Mouse (Mus musculus): Measurements from ENCODE around the gene Celf5. TPM values are rescaled to one million over a fixed set of nuclear protein-coding genes. Genes with fewer than 3 reads are reported as not detected.

The Celf5 gene
- polyA plus RNA-seq, 1 experiment from 2014 or later, result 2.1 TPM

DNA sequence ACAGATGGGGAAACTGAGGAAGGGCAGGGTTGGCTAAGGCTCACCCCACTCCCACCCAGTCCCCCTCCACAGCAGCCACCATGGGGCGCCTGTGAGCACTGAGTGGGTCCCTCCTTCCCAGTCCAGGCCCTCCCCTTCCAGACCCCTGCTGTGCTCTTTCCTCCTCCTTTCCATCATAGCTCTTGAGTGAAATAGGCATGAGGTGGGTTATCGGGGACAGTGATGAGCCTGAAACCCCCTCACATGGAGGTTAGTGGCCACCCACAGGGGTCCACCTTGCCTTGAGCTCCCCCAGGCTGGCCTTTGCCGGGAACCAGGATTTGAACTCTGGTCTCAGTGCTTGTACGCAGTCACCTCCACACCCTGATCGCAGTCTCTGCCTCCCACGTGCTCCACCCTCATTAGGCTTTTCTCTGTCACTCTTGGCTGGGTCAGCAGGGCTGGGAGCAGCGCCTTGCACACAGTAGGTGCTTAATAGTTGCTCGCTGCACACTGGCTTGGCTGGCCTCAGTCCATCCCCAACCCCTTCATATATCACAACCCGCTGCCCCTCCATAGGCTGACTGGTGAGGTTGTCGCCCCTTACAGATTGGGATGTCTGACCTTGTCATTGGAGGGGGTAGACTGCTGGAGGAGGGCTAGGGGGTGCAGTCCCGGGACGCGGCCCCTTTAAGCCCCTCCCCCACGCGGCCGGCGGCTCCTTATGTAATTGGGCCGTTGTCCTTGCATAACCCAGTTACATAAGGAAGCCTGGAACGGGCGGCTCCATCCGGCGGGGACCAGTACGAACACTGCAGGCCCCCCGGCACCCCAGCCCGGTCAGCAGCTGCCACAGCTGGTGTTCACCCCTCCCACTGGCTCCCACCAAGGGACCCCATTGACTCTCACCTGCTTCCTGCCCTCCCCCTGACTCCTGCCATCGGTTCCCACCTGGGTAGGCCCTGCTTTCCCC, 68.9 kb downstream of the Celf5 start:
- Histone ChIP-seq H3K4me2 (peak overlapping the region; percentile 40), H3K4me1 (peaks cover 98% of the 10 kb centered on the region), H3K27me3 (peaks cover 2% of the 10 kb centered on the region; the same call in 1 of the 2 replicates), H3K9ac (peak overlapping the region; percentile 44; the same call in 1 of the 2 replicates), H3K27ac (peak overlapping the region; percentile 48; the same call in 1 of the 2 replicates), H3K9me3 (no peaks in the 10 kb centered on the region), H3K36me3 (peaks cover 36% of the 10 kb centered on the region), H3K4me3 (peak overlapping the region; percentile 14; the same call in 1 of the 2 replicates)
- WGBS, result 26% methylated on average over 26 of the region's 26 CpGs
- ATAC-seq (ENCODE audit: insufficient number of reproducible peaks, insufficient read depth, low FRiP score, low TSS enrichment, low read depth), result no peak

DNA sequence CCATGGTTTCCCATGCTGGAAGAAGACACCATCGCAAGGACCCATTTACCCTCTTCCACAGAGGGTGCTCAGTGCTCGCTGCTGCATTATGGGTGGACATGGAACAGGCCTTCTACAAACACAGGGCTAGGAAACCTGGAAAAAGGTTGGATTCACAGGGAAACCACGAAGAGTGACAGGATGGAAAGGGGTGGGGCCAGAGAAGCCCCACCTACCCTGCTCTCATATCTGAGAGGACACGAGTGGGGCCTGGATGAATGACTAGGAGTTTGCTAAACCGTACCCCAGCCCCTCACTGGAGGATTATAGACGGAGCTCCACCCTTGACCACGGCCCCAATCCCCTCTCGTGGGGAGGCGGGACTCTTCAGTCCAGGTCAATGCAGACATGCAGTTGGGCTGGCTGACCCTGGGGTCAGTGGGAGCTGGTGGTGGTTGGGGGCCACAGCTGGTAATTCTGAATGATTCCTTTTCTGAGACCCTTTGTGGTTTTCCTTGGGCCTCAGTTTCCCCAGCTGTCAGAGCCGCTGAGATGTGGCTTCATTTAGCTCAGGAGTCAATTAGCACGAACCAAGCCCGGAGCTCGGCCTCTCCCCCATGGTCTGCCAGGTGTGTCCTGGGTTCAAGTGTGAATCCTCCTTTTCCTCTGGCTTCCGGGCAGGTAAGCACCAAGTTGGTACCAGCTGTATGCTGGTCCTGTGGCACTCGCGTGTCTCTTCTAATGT, 69.8 kb downstream of the Celf5 start:
- H3K4me3 ChIP-seq, result no peak overlapping the region
- 0 out of 2 replicates have a peak overlapping the region, but pooled peaks have one; percentile 17 for H3K9ac ChIP-seq
- peaks cover 44% of the 10 kb centered on the region for H3K36me3 ChIP-seq
- no peak overlapping the region for H3K4me2 ChIP-seq
- H3K27ac ChIP-seq, result peak overlapping the region; percentile 66
- no peaks in the 10 kb centered on the region for H3K9me3 ChIP-seq
- 72% methylated on average over 16 of the region's 16 CpGs for WGBS
- no peak for ATAC-seq (ENCODE audit: insufficient number of reproducible peaks, insufficient read depth, low FRiP score, low TSS enrichment, low read depth)
- H3K27me3 ChIP-seq, result peaks cover 11% of the 10 kb centered on the region
- peaks cover 98% of the 10 kb centered on the region for H3K4me1 ChIP-seq

DNA sequence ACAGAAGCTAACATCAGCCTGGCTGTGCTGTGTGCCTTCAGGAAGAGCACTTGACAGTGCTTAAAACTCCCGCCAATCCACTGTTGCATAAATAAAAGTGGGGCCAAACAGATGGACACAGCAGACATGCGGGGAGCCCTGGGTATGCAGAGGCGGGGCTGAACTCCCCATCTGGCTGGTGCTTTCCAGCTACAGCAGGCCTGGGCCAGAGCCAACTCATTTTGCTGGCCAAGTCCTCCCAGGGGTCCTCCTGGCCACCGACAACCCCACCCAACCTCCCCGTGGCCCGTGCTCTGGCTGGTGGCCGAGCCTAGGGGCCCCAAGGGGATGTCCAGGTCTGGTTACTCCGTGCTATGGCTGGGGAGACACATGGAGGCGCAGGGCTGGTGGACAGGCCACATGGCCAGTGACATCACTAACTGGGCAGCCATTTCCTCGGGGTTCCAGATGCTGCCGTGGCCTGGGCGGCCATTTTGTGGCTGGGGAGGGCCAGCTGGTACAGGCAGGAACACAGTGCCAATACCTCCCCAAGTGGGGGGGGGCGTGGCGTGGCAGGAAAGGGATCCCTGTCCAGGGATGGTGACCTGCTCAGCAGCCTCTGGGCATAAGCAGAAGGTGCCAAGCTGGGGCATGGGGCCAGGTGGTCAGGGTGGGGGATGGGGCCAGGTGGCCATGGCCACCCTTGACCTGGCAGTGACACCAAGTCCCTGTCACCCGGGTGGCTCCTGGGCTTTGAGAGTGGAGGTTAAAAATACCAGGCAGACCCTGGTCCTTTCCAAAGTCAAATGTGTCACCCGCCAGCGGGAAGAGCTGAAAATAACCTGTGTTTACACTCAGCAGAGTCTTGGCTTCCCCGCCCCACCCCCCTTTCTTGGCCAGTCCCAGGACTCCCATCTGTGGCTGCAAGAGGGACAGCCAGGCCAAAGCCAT, 70.8 kb downstream of the Celf5 start:
- Histone ChIP-seq H3K9ac (peak overlapping the region; percentile 41; the same call in 1 of the 2 replicates), H3K27ac (peak overlapping the region; percentile 66), H3K4me2 (no peak overlapping the region; the same call in 1 of the 2 replicates), H3K9me3 (no peaks in the 10 kb centered on the region), H3K27me3 (peaks cover 18% of the 10 kb centered on the region), H3K4me3 (no peak overlapping the region), H3K4me1 (peaks cover 98% of the 10 kb centered on the region), H3K36me3 (peaks cover 52% of the 10 kb centered on the region)
- ATAC-seq (ENCODE audit: insufficient number of reproducible peaks, insufficient read depth, low FRiP score, low TSS enrichment, low read depth), result no peak
- WGBS, result 72% methylated on average over 18 of the region's 18 CpGs

DNA sequence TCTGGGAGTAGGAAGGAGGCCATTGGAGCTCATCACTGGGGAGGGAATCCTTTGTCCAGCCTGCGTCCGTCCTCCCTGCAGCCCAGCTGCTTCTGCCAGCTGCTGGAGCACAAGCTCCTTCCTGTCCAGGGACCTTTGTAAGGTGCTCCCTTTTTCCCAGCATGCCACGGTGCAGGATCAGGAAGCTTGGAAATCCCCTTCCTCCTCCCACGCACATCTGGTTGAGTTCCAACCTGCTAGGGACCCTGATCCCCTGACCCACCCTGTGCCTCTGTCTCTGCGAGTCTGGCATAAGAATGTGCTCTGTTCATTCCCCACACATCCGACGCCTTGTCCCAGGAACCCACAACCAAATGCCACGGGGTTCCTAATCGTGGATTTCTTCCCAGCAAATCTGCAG, 71.5 kb downstream of the Celf5 start:
- Histone ChIP-seq H3K27me3 (peaks cover 21% of the 10 kb centered on the region), H3K36me3 (peaks cover 59% of the 10 kb centered on the region), H3K4me3 (no peak overlapping the region), H3K9me3 (no peaks in the 10 kb centered on the region), H3K4me1 (peaks cover 98% of the 10 kb centered on the region), H3K9ac (no peak overlapping the region), H3K4me2 (no peak overlapping the region), H3K27ac (peak overlapping the region; percentile 66)
- WGBS, result 75% methylated on average over 9 of the region's 9 CpGs
- ATAC-seq (ENCODE audit: insufficient number of reproducible peaks, insufficient read depth, low FRiP score, low TSS enrichment, low read depth), result no peak

DNA sequence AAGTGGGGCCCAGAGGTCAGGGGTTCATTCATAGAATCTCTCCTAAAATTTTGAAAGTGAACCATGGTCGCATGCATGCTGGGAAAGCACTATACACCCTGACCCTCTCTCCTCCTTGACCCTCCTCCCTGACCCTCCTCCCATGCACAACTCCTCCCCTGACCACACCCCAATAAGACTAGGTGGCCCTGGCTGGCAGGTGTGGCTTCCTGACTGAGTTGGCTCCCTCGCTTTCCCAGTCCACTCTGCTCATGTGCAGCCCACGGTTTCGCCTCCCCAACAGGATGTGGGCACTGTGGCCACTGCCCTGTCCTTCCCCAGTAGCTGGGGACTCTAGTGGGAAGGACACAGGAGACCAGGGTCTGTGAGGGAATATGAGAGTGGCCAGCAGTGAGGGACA, 72.2 kb downstream of the Celf5 start:
- Histone ChIP-seq H3K4me3 (no peak overlapping the region), H3K27me3 (peaks cover 21% of the 10 kb centered on the region), H3K4me2 (no peak overlapping the region), H3K36me3 (peaks cover 60% of the 10 kb centered on the region), H3K9me3 (no peaks in the 10 kb centered on the region), H3K4me1 (peaks cover 93% of the 10 kb centered on the region), H3K27ac (0 out of 2 replicates have a peak overlapping the region, but pooled peaks have one; percentile 66), H3K9ac (no peak overlapping the region)
- no peak for ATAC-seq (ENCODE audit: insufficient number of reproducible peaks, insufficient read depth, low FRiP score, low TSS enrichment, low read depth)
- WGBS, result 65% methylated on average over 4 of the region's 4 CpGs

DNA sequence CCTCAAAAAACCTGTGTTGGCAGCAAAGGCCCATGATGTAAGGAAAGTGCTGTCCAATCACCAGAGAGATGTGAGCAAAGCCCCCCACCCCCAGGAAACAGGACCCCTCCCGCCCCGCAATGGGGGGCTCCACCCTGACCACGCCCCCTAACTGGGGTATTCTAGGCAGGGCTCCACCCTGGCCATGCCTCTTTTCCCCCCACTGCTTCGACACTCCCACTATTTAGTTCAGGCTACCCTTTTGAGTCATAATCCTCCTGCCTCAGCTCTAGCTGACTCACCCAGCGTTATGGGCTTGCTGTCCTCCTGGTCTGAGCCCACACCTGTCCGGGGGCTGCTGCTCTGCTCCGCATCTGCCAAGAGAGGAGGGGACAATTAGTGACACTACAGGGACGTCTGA, 73.2 kb downstream of the Celf5 start:
- Histone ChIP-seq H3K9ac (no peak overlapping the region), H3K27ac (peak overlapping the region; percentile 23; the same call in 1 of the 2 replicates), H3K4me3 (no peak overlapping the region), H3K4me2 (no peak overlapping the region), H3K27me3 (peaks cover 21% of the 10 kb centered on the region), H3K4me1 (peaks cover 87% of the 10 kb centered on the region), H3K36me3 (peaks cover 66% of the 10 kb centered on the region), H3K9me3 (no peaks in the 10 kb centered on the region)
- ATAC-seq (ENCODE audit: insufficient number of reproducible peaks, insufficient read depth, low FRiP score, low TSS enrichment, low read depth), result no peak
- WGBS, result 11% methylated on average over 8 of the region's 8 CpGs

Small RNA genes lying within 50 kb of the gene (microRNA-seq; reads per million reads assigned to microRNA genes)
- gene Gm25595, result not detected
- not detected for gene Mir1191b

Other genes with a start within 250 kb of the Celf5 start
- 11.8 and 12.0 TPM in 2 replicates for gene Zfr2, start 249.6 kb downstream of the Celf5 start, polyA plus RNA-seq (2015; fragmentation: Nextera tagmentation; extraction: Ambion mirVana)
- 7.0 and 7.4 TPM in 2 replicates for gene Matk, start 229.8 kb downstream of the Celf5 start, polyA plus RNA-seq (2015; fragmentation: Nextera tagmentation; extraction: Ambion mirVana)
- gene Mrpl54, start 215.8 kb downstream of the Celf5 start, polyA plus RNA-seq (2015; fragmentation: Nextera tagmentation; extraction: Ambion mirVana), result 197 and 202 TPM in 2 replicates
- gene Apba3, start 215.7 kb downstream of the Celf5 start, polyA plus RNA-seq (2015; fragmentation: Nextera tagmentation; extraction: Ambion mirVana), result 61.9 and 67.9 TPM in 2 replicates
- gene Tjp3, start 191.1 kb downstream of the Celf5 start, polyA plus RNA-seq (2015; fragmentation: Nextera tagmentation; extraction: Ambion mirVana), result 5.0 and 7.2 TPM in 2 replicates
- 56.0 and 57.6 TPM in 2 replicates for gene Pip5k1c, start 189.7 kb downstream of the Celf5 start, polyA plus RNA-seq (2015; fragmentation: Nextera tagmentation; extraction: Ambion mirVana)
- 43.2 and 46.9 TPM in 2 replicates for gene Cactin, start 161.6 kb downstream of the Celf5 start, polyA plus RNA-seq (2015; fragmentation: Nextera tagmentation; extraction: Ambion mirVana)
- 7.1 and 7.3 TPM in 2 replicates for gene Tbxa2r, start 154.0 kb downstream of the Celf5 start, polyA plus RNA-seq (2015; fragmentation: Nextera tagmentation; extraction: Ambion mirVana)
- 0.13 TPM in 1 of 2 replicates, not detected in the other for gene Gipc3, start 139.4 kb downstream of the Celf5 start, polyA plus RNA-seq (2015; fragmentation: Nextera tagmentation; extraction: Ambion mirVana)
- gene Hmg20b, start 132.2 kb downstream of the Celf5 start, polyA plus RNA-seq (2015; fragmentation: Nextera tagmentation; extraction: Ambion mirVana), result 109 and 113 TPM in 2 replicates
- 10.7 and 11.0 TPM in 2 replicates for gene Mfsd12, start 125.2 kb downstream of the Celf5 start, polyA plus RNA-seq (2015; fragmentation: Nextera tagmentation; extraction: Ambion mirVana)
- gene 4930404N11Rik, start 116.9 kb downstream of the Celf5 start, polyA plus RNA-seq (2015; fragmentation: Nextera tagmentation; extraction: Ambion mirVana), result 1.0 and 1.2 TPM in 2 replicates
- gene Fzr1, start 104.2 kb downstream of the Celf5 start, polyA plus RNA-seq (2015; fragmentation: Nextera tagmentation; extraction: Ambion mirVana), result 102 and 119 TPM in 2 replicates
- gene Dohh, start 98.3 kb downstream of the Celf5 start, polyA plus RNA-seq (2015; fragmentation: Nextera tagmentation; extraction: Ambion mirVana), result 67.8 and 71.8 TPM in 2 replicates
- 4.1 and 5.0 TPM in 2 replicates for gene Gm48551, start 98.2 kb downstream of the Celf5 start, polyA plus RNA-seq (2015; fragmentation: Nextera tagmentation; extraction: Ambion mirVana)
- 1.2 and 1.5 TPM in 2 replicates for gene Gm48552, start 93.7 kb downstream of the Celf5 start, polyA plus RNA-seq (2015; fragmentation: Nextera tagmentation; extraction: Ambion mirVana)
- 3.1 and 7.1 TPM in 2 replicates for gene Smim24, start 89.7 kb downstream of the Celf5 start, polyA plus RNA-seq (2015; fragmentation: Nextera tagmentation; extraction: Ambion mirVana)
- gene Nfic, start 27.1 kb downstream of the Celf5 start, polyA plus RNA-seq (2015; fragmentation: Nextera tagmentation; extraction: Ambion mirVana), result 87.0 and 96.1 TPM in 2 replicates
- gene Ncln, start 13.7 kb upstream of the Celf5 start, polyA plus RNA-seq (2015; fragmentation: Nextera tagmentation; extraction: Ambion mirVana), result 82.3 and 87.9 TPM in 2 replicates
- gene S1pr4, start 17.4 kb upstream of the Celf5 start, polyA plus RNA-seq (2015; fragmentation: Nextera tagmentation; extraction: Ambion mirVana), result 0.25 and 0.31 TPM in 2 replicates
- 2.0 and 2.1 TPM in 2 replicates for gene Gna15, start 41.5 kb upstream of the Celf5 start, polyA plus RNA-seq (2015; fragmentation: Nextera tagmentation; extraction: Ambion mirVana)
- gene Gna11, start 62.5 kb upstream of the Celf5 start, polyA plus RNA-seq (2015; fragmentation: Nextera tagmentation; extraction: Ambion mirVana), result 84.2 and 90.1 TPM in 2 replicates
- gene Aes, start 76.8 kb upstream of the Celf5 start, polyA plus RNA-seq (2015; fragmentation: Nextera tagmentation; extraction: Ambion mirVana), result 464 and 465 TPM in 2 replicates
- 63.4 and 71.4 TPM in 2 replicates for gene Tle2, start 91.9 kb upstream of the Celf5 start, polyA plus RNA-seq (2015; fragmentation: Nextera tagmentation; extraction: Ambion mirVana)
- 12.8 and 17.2 TPM in 2 replicates for gene Tle6, start 118.4 kb upstream of the Celf5 start, polyA plus RNA-seq (2015; fragmentation: Nextera tagmentation; extraction: Ambion mirVana)
- gene BC025920, start 123.6 kb upstream of the Celf5 start, polyA plus RNA-seq (2015; fragmentation: Nextera tagmentation; extraction: Ambion mirVana), result 1.3 and 2.0 TPM in 2 replicates
- 52.7 and 54.9 TPM in 2 replicates for gene Sirt6, start 145.1 kb upstream of the Celf5 start, polyA plus RNA-seq (2015; fragmentation: Nextera tagmentation; extraction: Ambion mirVana)
- gene Ankrd24, start 145.8 kb upstream of the Celf5 start, polyA plus RNA-seq (2015; fragmentation: Nextera tagmentation; extraction: Ambion mirVana), result 13.6 and 14.5 TPM in 2 replicates
- 5.7 and 7.3 TPM in 2 replicates for gene Gm10778, start 166.3 kb upstream of the Celf5 start, polyA plus RNA-seq (2015; fragmentation: Nextera tagmentation; extraction: Ambion mirVana)
- 15.2 and 19.8 TPM in 2 replicates for gene Zfp433, start 222.1 kb upstream of the Celf5 start, polyA plus RNA-seq (2015; fragmentation: Nextera tagmentation; extraction: Ambion mirVana)